Mouse (Mus musculus) CH12.LX (cell line): ENCODE results near the gene Dnajb5.

ENCODE experiments used
- EP300 ChIP-seq: IDR thresholded peaks from 2 replicates; pipeline ENCODE4 v1.6.1; 2011; ENCODE audit warnings: low read length, improper control_type of control experiment
- POLR2AphosphoS2 ChIP-seq: IDR thresholded peaks from 2 replicates; pipeline ENCODE4 v1.6.1; 2011; ENCODE audit warnings: low read depth, low read length, improper control_type of control experiment
- USF1 ChIP-seq: IDR thresholded peaks from 2 replicates; pipeline ENCODE4 v1.6.1; 2014; ENCODE audit warnings: low read depth, mild to moderate bottlenecking, inconsistent platforms, low read length, improper control_type of control experiment

GRCm38 (mm10) chr4:42957979-42958378, 8.4 kb downstream of the Dnajb5 start:
- TF ChIP-seq POLR2AphosphoS2 (no peak), EP300 (no peak), USF1 (no peak)
